Mouse (Mus musculus) heart, postnatal 0 days (tissue): Measurements from ENCODE around the gene Acoxl.

Experiments used
- CTCF ChIP-seq: IDR thresholded peaks from 2 replicates; pipeline ENCODE4 v1.5.1; 2016; ENCODE audit warnings: antibody characterized with exemption, control low read depth, low read depth
- EP300 ChIP-seq: IDR thresholded peaks from 2 replicates; pipeline ENCODE4 v1.6.1; 2016; ENCODE audit warnings: antibody characterized with exemption, low read depth

DNA sequence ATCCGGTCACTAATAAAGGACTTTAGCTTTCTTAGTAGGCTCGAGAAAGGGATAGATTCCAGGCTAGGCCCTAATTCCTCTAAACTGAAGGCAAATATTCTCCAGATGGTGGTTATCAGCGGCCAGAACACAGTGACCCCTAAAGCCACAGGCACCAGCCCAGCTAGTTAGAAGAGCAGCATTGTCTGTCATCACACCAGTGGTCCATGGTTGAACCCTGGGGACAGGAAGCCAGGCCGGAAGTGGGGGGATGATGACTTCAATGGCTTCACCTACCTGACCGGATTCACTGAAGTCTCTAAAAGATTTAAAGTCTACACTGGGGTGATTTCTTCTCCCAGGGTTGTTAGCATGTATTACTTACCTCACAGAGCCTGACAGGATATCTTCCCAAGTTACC lies 310.9 kb downstream of the Acoxl start:
- TF ChIP-seq CTCF = no peak
- no peak for TF ChIP-seq EP300
